9 mouse cellular contexts compared by ENCODE assay signal in genomic region chr16:33464509-33465241, GRCm38 (mm10). TPM values are rescaled to one million over a fixed set of nuclear protein-coding genes. Genes with fewer than 3 reads are reported as not detected.
DNase-seq lines count a peak whose midpoint lies in the region; ATAC-seq lines count a peak whose summit lies in the region.
"Had no signal": no experiment of that assay in that cellular context is flagged by ENCODE, and none has a peak within 500 bp of the region (broad histone marks: within the 10 kb centered on the region; RNA-seq: fewer than 3 reads in every experiment).

No protein-coding gene starts in this region.

- no peak overlapping the region for H3K4me3 ChIP-seq in heart, embryonic 10.5 days
- no peak overlapping the region for H3K4me3 ChIP-seq in intestine, embryonic 16.5 days (ENCODE audit: low read length)
- H3K4me3 ChIP-seq: limb, embryonic 15.5 days had no signal

- H3K27ac ChIP-seq in heart, embryonic 10.5 days = no peak overlapping the region
- no peak overlapping the region for H3K27ac ChIP-seq in intestine, embryonic 16.5 days (ENCODE audit: low read length)
- H3K27ac ChIP-seq: limb, embryonic 15.5 days had no signal

- H3K4me2 ChIP-seq in intestine, embryonic 16.5 days (ENCODE audit: low read depth, low read length) = no peak overlapping the region
- H3K4me2 ChIP-seq: limb, embryonic 15.5 days had no signal

- H3K9ac ChIP-seq in intestine, embryonic 16.5 days (ENCODE audit: low read depth, low read length) = no peak overlapping the region
- H3K9ac ChIP-seq: limb, embryonic 15.5 days had no signal

- peaks cover 24% of the 10 kb centered on the region for H3K36me3 ChIP-seq in heart, embryonic 10.5 days
- H3K36me3 ChIP-seq in splenic B cell, adult 2 months (ENCODE audit: control insufficient read depth, insufficient read depth, low read length, poor library complexity, severe bottlenecking) = peaks cover 7% of the 10 kb centered on the region
- no peaks in the 10 kb centered on the region for H3K36me3 ChIP-seq in intestine, embryonic 16.5 days (ENCODE audit: control insufficient read depth, insufficient read depth, low read length)

- no peaks in the 10 kb centered on the region for H3K9me3 ChIP-seq in heart, embryonic 10.5 days
- no peaks in the 10 kb centered on the region for H3K9me3 ChIP-seq in intestine, embryonic 16.5 days (ENCODE audit: control insufficient read depth, low read length)
- H3K9me3 ChIP-seq: limb, embryonic 15.5 days had no signal

- no peaks in the 10 kb centered on the region for H3K27me3 ChIP-seq in heart, embryonic 10.5 days (ENCODE audit: insufficient read depth, poor library complexity, severe bottlenecking)
- H3K27me3 ChIP-seq in splenic B cell, adult 2 months (ENCODE audit: control insufficient read depth, insufficient read depth, low read length, poor library complexity, severe bottlenecking) = no peaks in the 10 kb centered on the region
- no peaks in the 10 kb centered on the region for H3K27me3 ChIP-seq in intestine, embryonic 16.5 days (replicated peaks; ENCODE audit: control insufficient read depth, insufficient read depth, low read length)
- H3K27me3 ChIP-seq: limb, embryonic 15.5 days had no signal

- WGBS in heart, embryonic 10.5 days = 93% methylated on average over 4 of the region's 4 CpGs
- 94% methylated on average over 4 of the region's 4 CpGs for WGBS in intestine, embryonic 16.5 days

- intact Hi-C loops in heart, postnatal 10 days (cut with DNase I) = no loop called here

- no peak for ATAC-seq in intestine, embryonic 16.5 days

- H3K4me1 ChIP-seq in heart, embryonic 10.5 days = peaks cover 5% of the 10 kb centered on the region
- no peaks in the 10 kb centered on the region for H3K4me1 ChIP-seq in intestine, embryonic 16.5 days (ENCODE audit: control insufficient read depth, insufficient read depth, low read length)
- H3K4me1 ChIP-seq: limb, embryonic 15.5 days had no signal

- DNase-seq in heart, postnatal 10 days = peak; percentile 21 to 29
- DNase-seq in heart, embryonic 10.5 days (ENCODE audit: low spot score) = no peak
- DNase-seq in retina, postnatal 1 day = peak; percentile 93
- DNase-seq in retina, embryonic 14.5 days (ENCODE audit: low spot score) = no peak
- DNase-seq in kidney, postnatal 10 days = peak; percentile 48
- peak; percentile 49 for DNase-seq in splenic B cell, adult 2 months (ENCODE audit: low read depth, low spot score)
- DNase-seq in thymus, adult 18-20 months = no peak

RNA-seq across cellular contexts. Expression of gene Slc12a8, which starts 52.5 kb away (rescaled TPM):
- total RNA-seq in heart, postnatal 10 days (2021) = under 1 TPM; 0.72 to 0.74 TPM
- 0.99 and 1.6 TPM in 2 replicates for polyA plus RNA-seq in heart, embryonic 10.5 days (2016; fragmentation: Nextera tagmentation; extraction: Ambion mirVana)
- polyA plus RNA-seq in intestine, embryonic 16.5 days (2015; fragmentation: Nextera tagmentation; extraction: Ambion mirVana) = 10.3 and 10.5 TPM in 2 replicates

Comparison
In these comparisons a context has a peak if more than half of its experiments do, and no peak if none do; other contexts are left out.
1. DNase-seq: peak in heart, postnatal 10 days (2 of 2), retina, postnatal 1 day (single experiment), kidney, postnatal 10 days (single experiment) and splenic B cell, adult 2 months (single experiment); none in heart, embryonic 10.5 days (single experiment), retina, embryonic 14.5 days (single experiment) and thymus, adult 18-20 months (0 of 2).